In genomic region chr2:79447198-79447597, GRCm38 (mm10) we compare ENCODE assay signal across 13 mouse cellular contexts. TPM values are rescaled to one million over a fixed set of nuclear protein-coding genes. Genes with fewer than 3 reads are reported as not detected.
"Had no signal": no experiment of that assay in that cellular context is flagged by ENCODE, and none has a peak within 500 bp of the region (broad histone marks: within the 10 kb centered on the region; RNA-seq: fewer than 3 reads in every experiment).

No protein-coding gene starts in this region.

- H3K9me3 ChIP-seq: limb, embryonic 15.5 days; liver, embryonic 12.5 days; midbrain, embryonic 10.5 days; midbrain, embryonic 15.5 days had no signal

- ATAC-seq: liver, embryonic 12.5 days; midbrain, embryonic 15.5 days had no signal

- H3K4me2 ChIP-seq: limb, embryonic 15.5 days; liver, embryonic 12.5 days; midbrain, embryonic 15.5 days had no signal

- H3K27me3 ChIP-seq: liver, embryonic 12.5 days; midbrain, embryonic 15.5 days had no signal

- H3K9ac ChIP-seq: limb, embryonic 15.5 days; liver, embryonic 12.5 days; midbrain, embryonic 15.5 days had no signal

- DNase-seq: kidney, adult 2 months; kidney, postnatal 25 days; layer of hippocampus, adult 9-11 months; layer of hippocampus, postnatal 36 days; right cerebral cortex, adult 18-20 months; thymus, postnatal 4 days had no signal

- H3K4me3 ChIP-seq: limb, embryonic 15.5 days; liver, embryonic 12.5 days; midbrain, embryonic 10.5 days; midbrain, embryonic 15.5 days had no signal

- H3K4me1 ChIP-seq: limb, embryonic 15.5 days; liver, embryonic 12.5 days; midbrain, embryonic 10.5 days; midbrain, embryonic 15.5 days had no signal

- H3K27ac ChIP-seq: limb, embryonic 15.5 days; liver, embryonic 12.5 days; midbrain, embryonic 10.5 days; midbrain, embryonic 15.5 days; stomach, postnatal 0 days had no signal

- H3K36me3 ChIP-seq: limb, embryonic 15.5 days; liver, embryonic 12.5 days; midbrain, embryonic 10.5 days; midbrain, embryonic 15.5 days had no signal

RNA-seq across cellular contexts. Expression of gene Neurod1, which starts 9.4 kb away (rescaled TPM):
- polyA plus RNA-seq: kidney, adult 2 months; kidney, embryonic 16.5 days; limb, embryonic 15.5 days; liver, embryonic 12.5 days; lung, embryonic 16.5 days had no signal
